Mouse (Mus musculus) ovary, postnatal 10 days (tissue): ENCODE data around the gene Tunar.

Experiments used
- DNase-seq: peaks from one replicate; pipeline ENCODE4 v3.0.0; 2022; ENCODE audit warnings: low spot score

Gene Tunar

GRCm38 (mm10) chr12:105403742-105404141, 70.1 kb downstream of the Tunar start:
- no peak for DNase-seq

DNA sequence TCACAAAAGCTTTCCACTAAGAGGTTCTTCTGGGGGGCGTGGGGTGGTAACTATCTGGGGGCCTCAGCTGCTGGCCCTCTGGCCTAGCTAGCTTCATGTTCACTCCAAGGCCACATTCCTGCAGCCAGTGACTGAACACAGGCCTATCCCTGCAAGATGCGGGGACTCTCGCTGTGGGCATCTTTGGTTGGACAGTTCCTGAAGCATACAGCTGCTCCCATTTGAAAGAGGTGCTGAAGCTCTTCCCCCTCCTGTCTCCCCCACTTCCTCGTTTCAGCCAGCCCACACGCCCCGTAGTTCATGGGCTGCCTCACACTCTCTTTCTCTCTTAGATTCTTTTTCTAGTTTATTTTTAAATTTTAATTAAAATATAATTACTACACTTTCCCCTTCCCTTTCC, 72.3 kb downstream of the Tunar start:
- no peak for DNase-seq

- DNase-seq = no peak
Observed at GRCm38 (mm10) chr12:105413909-105414308, 80.2 kb downstream of the Tunar start.

GRCm38 (mm10) chr12:105420476-105420875, 86.8 kb downstream of the Tunar start:
- DNase-seq = no peak

GRCm38 (mm10) chr12:105426541-105426940, 92.9 kb downstream of the Tunar start:
- no peak for DNase-seq

DNA sequence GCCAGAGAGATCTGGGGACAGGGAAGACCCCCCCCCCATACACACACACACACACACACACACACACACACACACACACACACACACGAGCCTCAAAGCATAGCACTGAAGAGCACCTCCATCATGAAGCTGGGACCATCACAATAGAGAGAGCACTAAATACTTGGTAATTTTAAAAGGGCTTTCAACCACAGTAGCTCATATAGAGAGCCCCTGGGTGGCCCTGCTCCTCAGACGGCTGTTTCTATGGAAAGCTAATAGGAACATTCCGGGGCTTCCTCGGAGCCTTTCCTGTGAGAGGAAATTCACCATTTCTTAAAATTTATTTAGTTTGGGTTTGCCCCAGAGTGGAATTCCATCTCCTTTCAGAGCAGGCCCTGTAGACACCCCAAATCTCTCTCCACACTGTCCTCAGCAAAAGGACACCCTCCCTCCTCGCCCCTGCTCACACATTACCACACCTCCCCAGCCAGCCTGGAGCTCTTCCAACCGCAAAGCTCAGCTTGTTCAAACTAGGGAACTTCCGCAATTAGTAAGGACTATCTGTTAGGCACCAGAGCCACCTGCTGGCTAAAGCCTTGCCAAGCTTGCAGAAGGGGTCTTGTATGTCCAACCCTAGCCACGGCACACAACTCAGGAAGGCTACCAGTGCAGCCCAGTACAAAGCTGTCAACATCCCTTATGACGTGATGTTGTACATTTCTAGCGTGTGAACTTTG, 93.5 kb downstream of the Tunar start:
- DNase-seq = peak; percentile 18

- no peak for DNase-seq
Observed at GRCm38 (mm10) chr12:105431872-105432271, 98.2 kb downstream of the Tunar start.

GRCm38 (mm10) chr12:105432807-105433206, 99.1 kb downstream of the Tunar start:
- no peak for DNase-seq
